Mouse (Mus musculus): Measurements from ENCODE around the gene Ttpal.

The Ttpal gene

DNA sequence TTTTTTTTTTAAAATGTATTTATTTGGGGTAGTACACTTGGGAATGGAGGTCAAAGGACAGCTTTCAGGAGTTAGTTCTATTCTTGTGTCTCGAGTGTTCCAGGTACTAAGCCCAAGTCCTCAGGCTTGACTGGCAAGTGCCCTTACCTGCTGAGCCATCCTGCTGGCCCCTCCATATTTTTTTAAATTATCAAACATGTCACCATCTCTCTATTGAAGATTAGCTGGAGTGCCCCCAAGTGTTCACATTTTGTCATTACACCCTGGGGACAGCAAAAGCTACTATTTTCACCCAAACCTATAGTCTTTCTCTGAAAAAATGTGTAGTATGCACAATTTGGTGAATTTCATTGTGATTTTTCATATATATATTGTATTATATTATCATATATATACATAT lies 10.0 kb upstream of the Ttpal start:
- DNase-seq (ENCODE audit: low read depth, low spot score), result no peak

- DNase-seq (ENCODE audit: low read depth, low spot score), result no peak
Observed at GRCm38 (mm10) chr2:163593636-163594282, 8.4 kb upstream of the Ttpal start.

- DNase-seq (ENCODE audit: low read depth, low spot score), result no peak
Observed at GRCm38 (mm10) chr2:163595119-163595518, 7.0 kb upstream of the Ttpal start.

GRCm38 (mm10) chr2:163596057-163596872 lies 5.8 kb upstream of the Ttpal start:
- DNase-seq (ENCODE audit: low read depth, low spot score), result no peak

DNA sequence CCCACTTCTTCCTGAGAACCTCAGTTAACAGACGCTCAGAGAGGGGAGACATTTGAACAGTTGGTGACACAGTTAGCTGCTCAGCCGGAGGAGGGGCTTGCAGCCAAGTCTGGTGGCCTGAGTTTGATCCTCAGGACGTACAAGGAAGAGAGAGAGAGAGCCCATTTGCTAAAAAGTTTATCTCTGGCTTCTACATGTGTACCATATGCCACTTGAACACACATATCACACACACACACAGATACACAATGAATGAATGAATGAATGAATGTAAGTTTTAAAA lies 5.3 kb upstream of the Ttpal start:
- no peak for DNase-seq (ENCODE audit: low read depth, low spot score)

GRCm38 (mm10) chr2:163597661-163598060 lies 4.5 kb upstream of the Ttpal start:
- DNase-seq (ENCODE audit: low read depth, low spot score), result peak; percentile 75

DNA sequence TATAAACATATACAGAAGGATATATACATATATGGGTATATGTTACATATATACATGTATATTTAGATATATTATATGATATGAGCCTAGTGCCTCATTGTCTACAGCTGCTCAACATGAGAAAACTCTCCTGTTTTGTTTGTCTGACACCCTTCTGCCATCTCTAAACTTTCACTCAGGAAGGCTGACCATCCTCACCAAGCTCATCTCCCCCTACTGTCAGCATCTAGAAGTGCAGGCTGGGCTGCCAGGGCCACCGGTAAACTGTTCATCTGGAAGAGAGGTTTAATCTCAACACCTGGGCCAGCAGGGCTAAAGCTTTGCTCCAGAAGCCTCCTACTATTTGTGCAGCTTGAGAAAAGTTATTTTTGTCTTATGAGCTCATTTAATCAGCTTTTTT lies 2.9 kb upstream of the Ttpal start:
- peak; percentile 75 for DNase-seq (ENCODE audit: low read depth, low spot score)

GRCm38 (mm10) chr2:163601066-163601465 lies 1.0 kb upstream of the Ttpal start:
- DNase-seq (ENCODE audit: low read depth, low spot score), result peak; percentile 51

DNA sequence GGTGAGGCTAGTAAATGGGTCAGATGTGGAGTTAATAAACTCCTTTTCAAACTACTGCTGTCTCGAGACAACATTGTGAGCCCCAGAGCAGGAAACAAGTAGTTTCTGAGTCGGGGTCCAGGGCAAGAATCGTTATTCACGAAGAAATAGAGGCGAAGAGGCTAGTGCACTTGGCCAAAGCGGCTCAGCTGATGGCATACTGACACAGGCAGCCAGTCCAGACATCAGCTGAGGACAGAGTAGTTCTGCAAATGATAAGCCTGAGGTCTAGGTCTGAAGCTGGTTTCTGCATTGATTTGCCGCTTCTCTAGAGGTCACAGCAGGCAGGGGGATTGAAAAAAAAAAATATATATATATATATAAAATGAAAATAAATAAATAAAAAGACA lies 408 bp upstream of the Ttpal start:
- no peak for DNase-seq (ENCODE audit: low read depth, low spot score)

DNA sequence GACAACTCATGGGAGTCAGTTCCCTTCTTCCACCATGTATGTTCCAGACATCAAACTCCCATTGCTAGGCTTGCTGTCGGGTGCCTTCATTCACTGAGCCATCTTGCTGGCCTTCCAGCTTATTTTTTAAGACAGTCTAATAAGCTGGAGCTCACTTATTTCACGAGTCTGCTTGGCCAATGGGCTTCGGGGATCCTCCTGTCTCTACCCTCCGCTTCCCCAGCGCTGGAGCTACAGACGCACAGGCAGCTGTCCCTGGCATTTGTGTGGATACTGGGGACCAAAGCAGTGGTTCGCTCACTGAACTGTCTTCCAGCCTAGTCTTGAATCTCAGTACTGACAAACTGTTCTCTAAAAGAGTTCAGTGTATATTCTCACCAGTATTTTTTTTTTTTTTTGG lies 4.0 kb downstream of the Ttpal start:
- no peak for DNase-seq (ENCODE audit: low read depth, low spot score)

- no peak for DNase-seq (ENCODE audit: low read depth, low spot score)
Observed at GRCm38 (mm10) chr2:163608008-163608407, 5.9 kb downstream of the Ttpal start.

DNA sequence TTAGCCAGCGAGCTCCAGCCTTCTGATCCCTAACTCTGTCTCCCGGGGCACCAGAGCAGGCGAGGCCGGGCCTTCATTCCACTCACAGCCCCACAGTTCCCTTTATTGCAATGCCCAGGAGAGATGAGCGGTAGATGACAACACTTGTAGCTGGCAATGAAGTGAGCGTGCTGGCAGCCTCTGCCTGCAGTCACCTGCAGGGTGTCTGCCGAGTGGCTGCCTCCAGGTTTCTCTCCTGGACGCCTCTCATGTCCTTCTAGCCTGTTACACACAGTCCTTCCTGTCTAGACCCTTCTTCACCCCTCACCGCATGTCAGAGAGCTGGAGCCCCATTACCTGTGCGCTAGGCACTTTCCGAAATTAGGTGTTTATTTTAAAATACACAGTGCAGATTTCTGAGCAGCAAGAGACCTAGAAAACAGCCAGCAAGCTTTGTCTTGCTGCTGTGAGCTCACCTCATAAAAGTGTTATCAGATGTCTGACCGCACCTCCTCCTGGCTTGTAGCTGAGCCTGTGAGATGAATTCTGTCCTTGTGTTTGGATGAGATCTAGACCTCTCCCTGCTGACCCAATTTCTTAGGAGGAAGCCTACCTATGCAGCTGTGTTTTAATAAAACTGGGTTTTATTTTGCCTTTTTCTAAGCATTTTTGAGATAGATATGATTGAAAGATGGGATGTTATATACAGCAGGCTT lies 7.3 kb downstream of the Ttpal start:
- DNase-seq (ENCODE audit: low read depth, low spot score), result peak; percentile 74

DNA sequence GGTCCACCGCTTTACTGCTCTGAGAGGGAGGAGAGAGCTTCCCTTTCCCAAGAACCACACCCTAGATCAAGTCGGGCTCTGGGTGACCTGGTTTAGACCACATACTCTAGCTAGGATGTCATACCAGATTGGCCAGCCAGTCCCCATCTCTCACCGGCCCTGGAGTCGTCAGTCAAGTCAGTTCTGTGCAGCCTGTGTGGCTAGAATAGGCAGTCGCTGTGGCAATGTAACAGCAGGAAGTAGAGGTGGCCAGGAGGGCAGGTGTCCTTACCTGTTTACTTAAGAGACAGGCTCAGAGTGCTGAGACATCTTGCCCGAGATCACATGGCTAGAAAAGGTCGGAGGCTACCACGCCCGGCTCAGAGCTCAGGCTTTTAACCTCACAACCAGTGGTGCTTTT lies 9.1 kb downstream of the Ttpal start:
- DNase-seq (ENCODE audit: low read depth, low spot score), result no peak

DNA sequence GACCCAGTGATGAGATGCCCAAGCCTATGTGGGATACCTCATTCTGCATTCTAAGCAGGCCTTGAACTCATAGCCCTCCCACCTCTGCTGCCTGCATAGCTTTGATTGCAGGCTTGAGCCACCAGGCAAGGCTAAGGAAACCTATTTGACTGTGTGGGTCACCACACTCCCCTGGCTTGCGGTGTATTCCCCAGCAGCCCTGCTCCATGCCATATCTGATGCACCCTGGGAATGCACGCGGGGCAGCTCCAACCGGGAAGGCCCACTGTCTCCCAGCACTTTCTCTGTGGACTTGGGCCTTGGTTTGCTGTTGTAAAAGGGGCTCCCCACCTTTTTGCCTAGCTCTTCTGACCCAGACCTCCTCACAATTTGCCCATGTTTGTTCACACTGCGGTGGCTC lies 11.1 kb downstream of the Ttpal start:
- no peak for DNase-seq (ENCODE audit: low read depth, low spot score)

DNA sequence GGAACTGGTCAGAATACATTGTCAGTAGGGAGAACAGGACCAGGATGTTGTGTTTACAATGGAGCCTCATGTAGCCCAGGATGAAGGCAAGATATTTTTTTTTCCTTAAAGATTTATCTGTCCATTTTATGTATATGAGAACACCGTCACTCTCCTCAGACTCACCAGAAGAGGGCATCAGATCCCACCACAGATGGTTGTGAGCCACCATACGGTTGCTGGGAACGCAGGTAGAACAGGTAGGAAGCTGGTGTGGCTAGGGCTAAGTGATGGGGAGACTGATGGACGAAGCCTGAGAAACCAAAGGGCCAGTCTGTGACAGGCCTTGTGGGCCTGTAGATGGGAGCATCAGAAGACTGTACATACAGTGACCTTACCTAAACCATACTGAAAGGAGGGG lies 11.9 kb downstream of the Ttpal start:
- DNase-seq (ENCODE audit: low read depth, low spot score), result no peak

DNA sequence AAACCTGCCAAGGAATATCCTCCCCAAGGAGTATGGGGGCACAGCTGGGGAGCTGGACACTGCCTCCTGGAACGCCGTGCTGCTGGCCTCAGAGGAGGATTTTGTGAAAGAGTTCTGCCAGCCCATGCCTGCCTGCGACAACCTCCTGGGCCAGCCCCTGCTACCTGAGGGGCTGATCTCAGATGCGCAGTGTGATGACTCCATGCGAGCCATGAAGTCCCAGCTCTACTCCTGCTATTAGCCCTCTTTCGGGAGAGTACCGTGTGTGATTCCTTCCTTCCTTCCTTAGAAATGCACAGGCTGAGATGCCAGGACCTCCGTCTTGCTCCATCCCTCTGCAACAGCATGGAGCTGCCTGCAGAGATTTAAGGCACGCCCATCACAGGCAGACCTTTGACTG lies 13.3 kb downstream of the Ttpal start:
- no peak for DNase-seq (ENCODE audit: low read depth, low spot score)

GRCm38 (mm10) chr2:163615906-163616651 lies 14.0 kb downstream of the Ttpal start:
- peak; percentile 52 for DNase-seq (ENCODE audit: low read depth, low spot score)

DNA sequence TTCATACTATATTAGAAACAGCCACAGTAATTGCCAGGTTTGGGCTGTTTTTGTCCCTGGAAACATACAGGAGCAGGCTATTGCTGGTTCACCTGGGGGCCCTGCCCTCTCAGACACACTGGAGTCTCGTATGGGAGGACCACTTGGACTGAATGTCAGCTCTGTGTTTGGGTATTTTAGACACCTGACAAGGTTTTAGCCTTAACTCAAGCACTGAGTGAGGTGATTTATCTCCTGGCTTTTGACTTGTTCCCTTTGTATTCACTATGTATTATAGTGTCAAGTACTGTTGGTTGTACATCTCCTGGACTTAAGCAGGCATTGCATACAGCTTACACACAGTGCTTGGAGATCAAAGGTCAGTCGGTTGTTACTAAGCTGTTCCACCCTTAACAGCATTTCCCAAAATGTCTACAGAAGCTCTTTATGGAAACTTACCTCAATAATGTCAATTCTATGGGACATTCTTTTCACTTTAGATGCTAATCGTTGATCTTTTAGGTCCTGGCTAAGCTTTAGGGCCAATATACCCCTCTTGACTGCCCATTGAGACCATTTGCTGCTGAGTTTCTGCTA lies 14.6 kb downstream of the Ttpal start:
- no peak for DNase-seq (ENCODE audit: low read depth, low spot score)

DNA sequence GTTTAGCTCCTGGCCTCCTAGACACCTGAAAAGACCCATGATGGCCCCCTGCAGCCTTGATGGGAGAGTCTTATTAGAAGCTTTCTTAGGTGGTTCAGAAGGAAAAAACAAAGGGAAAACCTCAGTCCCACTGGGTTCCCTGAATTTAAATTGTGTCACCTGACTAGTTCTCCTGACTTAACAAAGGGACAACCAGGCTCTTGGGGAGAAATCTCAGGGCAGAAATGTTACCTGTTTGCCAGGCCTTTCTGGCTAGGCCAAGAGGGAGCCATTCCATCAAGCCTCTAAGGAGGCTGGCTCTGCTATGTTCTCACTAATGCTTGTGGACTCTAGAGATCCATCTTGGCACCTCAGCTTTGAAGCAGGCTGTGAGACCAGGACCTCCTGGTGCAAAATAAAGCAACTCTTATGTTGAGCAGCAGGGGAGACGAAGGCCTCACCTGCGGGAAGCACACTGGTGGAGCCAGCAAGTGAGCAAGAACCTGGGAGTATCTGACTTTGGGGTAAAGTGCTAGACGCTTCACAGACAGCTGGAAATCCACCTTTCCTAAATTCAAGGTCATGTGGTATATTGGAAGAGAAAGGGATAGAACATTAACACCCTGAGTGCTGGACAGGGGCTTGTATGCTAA lies 15.2 kb downstream of the Ttpal start:
- no peak for DNase-seq (ENCODE audit: low read depth, low spot score)

- no peak for DNase-seq (ENCODE audit: low read depth, low spot score)
Observed at GRCm38 (mm10) chr2:163617874-163618273, 15.8 kb downstream of the Ttpal start.

DNA sequence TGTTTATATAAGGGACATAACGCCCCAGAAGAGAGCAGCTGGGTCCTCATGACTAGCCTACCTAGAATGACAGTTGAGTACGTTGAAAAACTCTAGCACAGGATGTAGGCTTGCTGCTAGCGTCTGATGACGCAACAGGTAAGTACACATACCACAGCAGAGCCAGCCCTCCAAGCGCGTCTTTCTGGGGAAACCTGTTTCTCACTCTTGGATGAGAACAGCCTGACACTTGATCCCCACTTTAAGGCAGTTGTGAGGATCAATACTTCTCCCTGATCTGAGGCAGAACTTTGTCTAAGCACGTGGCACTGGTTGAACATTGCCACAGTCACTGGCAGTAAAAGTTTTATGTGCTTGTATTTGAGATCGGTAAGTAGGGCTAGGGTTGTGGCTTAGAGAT lies 18.3 kb downstream of the Ttpal start:
- DNase-seq (ENCODE audit: low read depth, low spot score), result no peak
